Mouse (Mus musculus) liver, postnatal 0 days (tissue): ENCODE results near the gene Rnf17.

Source experiments
- CTCF ChIP-seq: sonication (generic); IDR thresholded peaks from 2 replicates; pipeline ENCODE4 v1.5.1; 2016; ENCODE audit warnings: antibody characterized with exemption, low read depth
- EP300 ChIP-seq: IDR thresholded peaks from 2 replicates; pipeline ENCODE4 v1.6.1; 2016; ENCODE audit warnings: antibody characterized with exemption, low read depth, mild to moderate bottlenecking

DNA sequence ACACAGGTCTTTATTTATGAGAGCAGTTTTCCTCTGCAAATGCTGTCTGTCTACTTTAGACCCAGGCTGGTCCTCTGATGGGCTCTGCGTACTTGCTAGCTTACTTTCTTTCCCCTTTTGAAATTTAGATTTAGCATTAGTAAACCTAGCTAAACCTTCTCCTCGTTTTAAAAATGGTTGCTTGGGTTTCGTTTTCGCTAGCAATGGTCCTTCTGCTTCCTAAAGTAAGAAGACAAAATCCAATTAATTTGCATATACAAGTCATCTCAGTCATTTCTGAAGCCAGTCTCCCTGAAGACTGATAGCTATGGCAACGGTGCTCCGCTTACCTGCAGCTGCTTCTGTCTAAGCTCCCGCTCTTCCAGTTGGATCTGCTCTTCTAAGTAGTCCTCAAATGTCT is 150.9 kb downstream of the Rnf17 start:
- TF ChIP-seq CTCF (no peak), EP300 (no peak)
